ENCODE assay signal across 9 mouse cellular contexts in genomic region chr1:118367970-118368369, GRCm38 (mm10). TPM values are rescaled to one million over a fixed set of nuclear protein-coding genes. Genes with fewer than 3 reads are reported as not detected.
A peak's percentile ranks its signal among the peaks of the same experiment; 100 is the strongest.
DNase-seq lines count a peak whose midpoint lies in the region; ATAC-seq lines count a peak whose summit lies in the region.
"Had no signal": no experiment of that assay in that cellular context is flagged by ENCODE, and none has a peak within 500 bp of the region (broad histone marks: within the 10 kb centered on the region; RNA-seq: fewer than 3 reads in every experiment).

No protein-coding gene starts in this region.

- ATAC-seq in liver, embryonic 11.5 days (replicated peaks; ENCODE audit: low FRiP score) = no peak
- ATAC-seq in common myeloid progenitor, adult 5-6 weeks (replicated peaks; ENCODE audit: low read depth, poor library complexity, severe bottlenecking) = peak; percentile 70
- no peak for ATAC-seq in forebrain, embryonic 13.5 days

- H3K9ac ChIP-seq in liver, embryonic 11.5 days (ENCODE audit: low read depth, low read length) = no peak overlapping the region
- H3K9ac ChIP-seq in forebrain, embryonic 13.5 days = no peak overlapping the region
- H3K9ac ChIP-seq: liver, embryonic 15.5 days had no signal

- peak; percentile 10 for DNase-seq in cerebellum, adult 9-10 months
- DNase-seq in cerebellum, postnatal 4 days (ENCODE audit: low spot score in 2 of 2) = no peak
- peak; percentile 10 for DNase-seq in liver
- no peak for DNase-seq in liver, embryonic 11.5 days (ENCODE audit: low spot score)
- DNase-seq in retina, embryonic 14.5 days (ENCODE audit: low spot score) = peak; percentile 5
- no peak for DNase-seq in layer of hippocampus, adult 9-10 months (ENCODE audit: low spot score)

- H3K4me1 ChIP-seq in liver, embryonic 11.5 days (replicated peaks; ENCODE audit: control insufficient read depth, insufficient read depth, low read length) = no peaks in the 10 kb centered on the region
- H3K4me1 ChIP-seq in forebrain, embryonic 13.5 days = no peaks in the 10 kb centered on the region
- H3K4me1 ChIP-seq: liver, embryonic 15.5 days had no signal

- H3K27ac ChIP-seq in liver, embryonic 11.5 days (ENCODE audit: low read depth, low read length) = no peak overlapping the region
- no peak overlapping the region for H3K27ac ChIP-seq in forebrain, embryonic 13.5 days
- H3K27ac ChIP-seq: liver, embryonic 15.5 days had no signal

- H3K9me3 ChIP-seq in liver, embryonic 11.5 days (ENCODE audit: control insufficient read depth, low read length) = no peaks in the 10 kb centered on the region
- no peaks in the 10 kb centered on the region for H3K9me3 ChIP-seq in forebrain, embryonic 13.5 days (replicated peaks)
- H3K9me3 ChIP-seq: liver, embryonic 15.5 days had no signal

- H3K27me3 ChIP-seq in liver, embryonic 11.5 days (replicated peaks; ENCODE audit: control insufficient read depth, insufficient read depth, low read length) = no peaks in the 10 kb centered on the region
- H3K27me3 ChIP-seq in forebrain, embryonic 13.5 days = no peaks in the 10 kb centered on the region
- H3K27me3 ChIP-seq: liver, embryonic 15.5 days had no signal

- 91% methylated on average over 1 of the region's 1 CpGs for whole genome bisulfite sequencing in liver, embryonic 11.5 days
- WGBS in forebrain, embryonic 13.5 days = 94% methylated on average over 1 of the region's 1 CpGs

- no peak overlapping the region for H3K4me3 ChIP-seq in liver, embryonic 11.5 days (ENCODE audit: low read depth, low read length)
- no peak overlapping the region for H3K4me3 ChIP-seq in forebrain, embryonic 13.5 days
- H3K4me3 ChIP-seq: liver, embryonic 15.5 days had no signal

- no peaks in the 10 kb centered on the region for H3K36me3 ChIP-seq in liver, embryonic 11.5 days (ENCODE audit: control insufficient read depth, insufficient read depth, low read length)
- no peaks in the 10 kb centered on the region for H3K36me3 ChIP-seq in forebrain, embryonic 13.5 days (ENCODE audit: poor library complexity, severe bottlenecking)
- H3K36me3 ChIP-seq: liver, embryonic 15.5 days had no signal

- no peak overlapping the region for H3K4me2 ChIP-seq in liver, embryonic 11.5 days
- no peak overlapping the region for H3K4me2 ChIP-seq in forebrain, embryonic 13.5 days
- H3K4me2 ChIP-seq: liver, embryonic 15.5 days had no signal

RNA-seq across cellular contexts. Expression of gene Clasp1, which starts 20.9 kb away (rescaled TPM):
- 40.6 and 41.1 TPM in 2 replicates for polyA plus RNA-seq in liver, embryonic 11.5 days (2014; fragmentation: Nextera tagmentation; extraction: Ambion mirVana)
- 49.1 and 70.8 TPM in 2 replicates for total RNA-seq in common myeloid progenitor, adult 5-6 weeks (2017)
- polyA plus RNA-seq in forebrain, embryonic 13.5 days (2015; fragmentation: Nextera tagmentation; extraction: Ambion mirVana) = 118 and 137 TPM in 2 replicates

RNA-seq across cellular contexts. Expression of gene Nifk, which starts 46.3 kb away (rescaled TPM):
- polyA plus RNA-seq in liver, embryonic 11.5 days (2014; fragmentation: Nextera tagmentation; extraction: Ambion mirVana) = 131 and 147 TPM in 2 replicates
- 127 and 146 TPM in 2 replicates for total RNA-seq in common myeloid progenitor, adult 5-6 weeks (2017)
- polyA plus RNA-seq in forebrain, embryonic 13.5 days (2015; fragmentation: Nextera tagmentation; extraction: Ambion mirVana) = 72.0 and 77.1 TPM in 2 replicates

RNA-seq across cellular contexts. Expression of gene Tsn, which starts 56.4 kb away (rescaled TPM):
- polyA plus RNA-seq in liver, embryonic 11.5 days (2014; fragmentation: Nextera tagmentation; extraction: Ambion mirVana) = 280 and 292 TPM in 2 replicates
- 77.2 and 98.8 TPM in 2 replicates for total RNA-seq in common myeloid progenitor, adult 5-6 weeks (2017)
- polyA plus RNA-seq in forebrain, embryonic 13.5 days (2015; fragmentation: Nextera tagmentation; extraction: Ambion mirVana) = 495 and 500 TPM in 2 replicates

Comparison
In these comparisons a context has a peak if more than half of its experiments do, and no peak if none do; other contexts are left out.
1. DNase-seq: peak in cerebellum, adult 9-10 months (single experiment), liver (single experiment) and retina, embryonic 14.5 days (single experiment); none in cerebellum, postnatal 4 days (0 of 2), liver, embryonic 11.5 days (single experiment) and layer of hippocampus, adult 9-10 months (single experiment).